Mouse (Mus musculus) heart, embryonic 15.5 days (tissue): ENCODE measurements around the gene Olfr839-ps1. TPM values are rescaled to one million over a fixed set of nuclear protein-coding genes. Genes with fewer than 3 reads are reported as not detected.

Experiments
- ATAC-seq: fragments of 200-750 bp; cut with Nextera tagmentation; replicated peaks from 2 replicates; pipeline ENCODE4 v1.8.0; 2017; ENCODE audit warnings: low read depth, moderate TSS enrichment; ENCODE audit not compliant: insufficient number of reproducible peaks, insufficient read depth, low FRiP score
- H3K27ac ChIP-seq: fragments of 300-500 bp; sonication (generic); 2 replicates; pipeline ENCODE4 v1.5.1; 2015; ENCODE audit warnings: mild to moderate bottlenecking, inconsistent platforms
- H3K27me3 ChIP-seq: fragments of 300-500 bp; sonication (generic); 2 replicates; pipeline ENCODE4 v1.6.1; 2015; ENCODE audit warnings: inconsistent platforms
- H3K36me3 ChIP-seq: fragments of 300-500 bp; sonication (generic); 2 replicates; pipeline ENCODE4 v1.6.1; 2015; ENCODE audit warnings: mild to moderate bottlenecking, inconsistent platforms
- H3K4me1 ChIP-seq: fragments of 300-500 bp; sonication (generic); replicated peaks from 2 replicates; pipeline ENCODE4 v1.6.1; 2015; ENCODE audit warnings: inconsistent platforms
- H3K4me2 ChIP-seq: fragments of 300-500 bp; sonication (generic); 2 replicates; pipeline ENCODE4 v1.6.1; 2015; ENCODE audit warnings: inconsistent platforms, mild to moderate bottlenecking, moderate library complexity
- H3K4me3 ChIP-seq: fragments of 300-500 bp; sonication (generic); 2 replicates; pipeline ENCODE4 v1.5.1; 2015; ENCODE audit warnings: mild to moderate bottlenecking, inconsistent platforms
- H3K9ac ChIP-seq: fragments of 300-500 bp; sonication (generic); 2 replicates; pipeline ENCODE4 v1.6.1; 2015; ENCODE audit warnings: mild to moderate bottlenecking, inconsistent platforms
- H3K9me3 ChIP-seq: fragments of 300-500 bp; sonication (generic); replicated peaks from 2 replicates; pipeline ENCODE4 v1.6.1; 2016; ENCODE audit warnings: inconsistent platforms
- WGBS: fragments of 180-500 bp; shearing (Covaris S2); methylation state at CpG from one replicate; pipeline ENCODE4 v1.1.7; 2015; ENCODE audit warnings: mixed read lengths; 5-methylcytosine and 5-hydroxymethylcytosine counted together
- polyA plus RNA-seq: library from polyadenylated mRNA; unstranded; fragments of >200 nt; fragmentation: Nextera tagmentation; extraction: Ambion mirVana; gene quantifications from 2 replicates; pipeline ENCODE4 v1.2.1, GENCODE M21; 2015

The Olfr839-ps1 gene
- polyA plus RNA-seq, result not detected in 2 replicates

GRCm38 (mm10) chr9:19177212-19177611 lies at the start of gene Olfr839-ps1:
Gene Olfr839-ps1 (minus strand): TSS chr9:19177312.
- Histone ChIP-seq H3K27me3 (no peaks in the 10 kb centered on the region), H3K4me1 (no peaks in the 10 kb centered on the region), H3K27ac (no peak within 1 kb of the TSS), H3K9ac (no peak within 1 kb of the TSS), H3K9me3 (no peaks in the 10 kb centered on the region), H3K4me3 (no peak within 1 kb of the TSS), H3K4me2 (no peak within 1 kb of the TSS), H3K36me3 (no peaks in the 10 kb centered on the region)
- no peak for ATAC-seq
- WGBS, result 73% methylated on average over 1 of the region's 1 CpGs

GRCm38 (mm10) chr9:19136017-19136416 lies 41.1 kb downstream of the Olfr839-ps1 start, which contains the start of gene Olfr837:
Gene Olfr837 (plus strand): TSS chr9:19136317.
- H3K9me3 ChIP-seq, result 0 out of 2 replicates have a peak, but pooled peaks cover 3% of the 10 kb centered on the region
- H3K27ac ChIP-seq, result no peak within 1 kb of the TSS
- no peak for ATAC-seq
- H3K27me3 ChIP-seq, result no peaks in the 10 kb centered on the region
- WGBS, result 64% methylated on average over 1 of the region's 1 CpGs
- H3K36me3 ChIP-seq, result no peaks in the 10 kb centered on the region
- no peaks in the 10 kb centered on the region for H3K4me1 ChIP-seq
- no peak within 1 kb of the TSS for H3K4me3 ChIP-seq
- no peak within 1 kb of the TSS for H3K4me2 ChIP-seq
- H3K9ac ChIP-seq, result no peak within 1 kb of the TSS

- no peaks in the 10 kb centered on the region for H3K27me3 ChIP-seq
- no peak within 1 kb of the TSS for H3K27ac ChIP-seq
- no peak for ATAC-seq
- no peak within 1 kb of the TSS for H3K4me3 ChIP-seq
- H3K9me3 ChIP-seq, result no peaks in the 10 kb centered on the region
- H3K4me2 ChIP-seq, result no peak within 1 kb of the TSS
- H3K9ac ChIP-seq, result no peak within 1 kb of the TSS
- H3K4me1 ChIP-seq, result no peaks in the 10 kb centered on the region
- no peaks in the 10 kb centered on the region for H3K36me3 ChIP-seq
These were observed 57.0 kb downstream of the Olfr839-ps1 start, which contains the start of gene Olfr836 for GRCm38 (mm10) chr9:19120082-19120481. Gene Olfr836 (plus strand): TSS chr9:19120382.

Other genes starting within 250 kb of the Olfr839-ps1 start
- not detected in 2 replicates for gene Olfr832, start 240.2 kb downstream of the Olfr839-ps1 start, polyA plus RNA-seq
- gene Olfr834, start 189.3 kb downstream of the Olfr839-ps1 start, polyA plus RNA-seq, result not detected in 2 replicates
- gene Olfr835, start 144.6 kb downstream of the Olfr839-ps1 start, polyA plus RNA-seq, result not detected in 2 replicates
- gene Olfr836, start 56.9 kb downstream of the Olfr839-ps1 start, polyA plus RNA-seq, result not detected in 2 replicates
- not detected in 2 replicates for gene Olfr837, start 41.0 kb downstream of the Olfr839-ps1 start, polyA plus RNA-seq
- gene Olfr843, start 74.7 kb upstream of the Olfr839-ps1 start, polyA plus RNA-seq, result not detected in 2 replicates
- gene Olfr844, start 139.0 kb upstream of the Olfr839-ps1 start, polyA plus RNA-seq, result not detected in 2 replicates
- not detected in 2 replicates for gene Olfr845, start 159.1 kb upstream of the Olfr839-ps1 start, polyA plus RNA-seq
- not detected in 2 replicates for gene Olfr846, start 186.7 kb upstream of the Olfr839-ps1 start, polyA plus RNA-seq
- not detected in 2 replicates for gene Olfr847, start 201.4 kb upstream of the Olfr839-ps1 start, polyA plus RNA-seq